Mouse (Mus musculus) C2C12 (cell line): ENCODE measurements around the gene Tnn. TPM values are rescaled to one million over a fixed set of nuclear protein-coding genes. Genes with fewer than 3 reads are reported as not detected.

Experiments
- H3K27me3 ChIP-seq: one replicate; pipeline ENCODE4 v1.6.1; 2011; ENCODE audit not compliant: control insufficient read depth, insufficient read depth, insufficient read length
- H3K36me3 ChIP-seq: one replicate; pipeline ENCODE4 v1.6.1; 2011; ENCODE audit not compliant: control insufficient read depth, insufficient read depth
- H3K4me3 ChIP-seq: one replicate; pipeline ENCODE4 v1.5.1; 2011; ENCODE audit warnings: mild to moderate bottlenecking, control low read depth; ENCODE audit not compliant: poor library complexity, insufficient read depth, severe bottlenecking
- H3K79me2 ChIP-seq: one replicate; pipeline ENCODE4 v1.6.1; 2011; ENCODE audit not compliant: control insufficient read depth, insufficient read depth
- H3K79me3 ChIP-seq: one replicate; pipeline ENCODE4 v1.6.1; 2011; ENCODE audit warnings: low read depth, control low read depth
- H3ac ChIP-seq: one replicate; pipeline ENCODE3; 2011; ENCODE audit warnings: low read depth; ENCODE audit not compliant: control insufficient read depth, insufficient read length
- CEBPB ChIP-seq: IDR thresholded peaks from one replicate; pipeline ENCODE4 v1.6.1; 2011; ENCODE audit warnings: low read depth, mild to moderate bottlenecking, control low read depth, moderate library complexity
- CTCF ChIP-seq: IDR thresholded peaks from one replicate; pipeline ENCODE4 v1.5.1; 2011; ENCODE audit not compliant: control insufficient read depth, insufficient read depth, insufficient read length
- FOSL1 ChIP-seq: IDR thresholded peaks from one replicate; pipeline ENCODE4 v1.8.0; 2011; ENCODE audit warnings: mild to moderate bottlenecking, low read length; ENCODE audit not compliant: poor library complexity, insufficient read depth, severe bottlenecking
- MAX ChIP-seq: IDR thresholded peaks from one replicate; pipeline ENCODE4 v1.6.1; 2011; ENCODE audit warnings: mild to moderate bottlenecking, control low read depth
- MYOD1 ChIP-seq: IDR thresholded peaks from one replicate; pipeline ENCODE4 v1.6.1; 2011; ENCODE audit warnings: low read depth; ENCODE audit not compliant: control insufficient read depth, insufficient read length
- MYOG ChIP-seq: IDR thresholded peaks from one replicate; pipeline ENCODE4 v1.6.1; 2011; ENCODE audit not compliant: control insufficient read depth, insufficient read length; ENCODE audit errors: extremely low read depth
- USF1 ChIP-seq: IDR thresholded peaks from one replicate; pipeline ENCODE4 v1.6.1; 2011; ENCODE audit warnings: low read depth, mild to moderate bottlenecking, control low read depth, moderate library complexity
- polyA plus RNA-seq: library from polyadenylated mRNA; unstranded; fragments of >200 nt; fragmentation: generic; extraction: Trizol; gene quantifications from one replicate; pipeline ENCODE4 v1.2.1, GENCODE M21; 2012; ENCODE audit warnings: missing spikeins

The Tnn gene
- polyA plus RNA-seq, 1 experiment, result not detected

- no peak for TF ChIP-seq MAX
- no peak for TF ChIP-seq FOSL1
- TF ChIP-seq CEBPB, result no peak
- no peak for TF ChIP-seq USF1
- no peak for TF ChIP-seq CTCF
- TF ChIP-seq MYOG, result no peak
- TF ChIP-seq MYOD1, result no peak
- H3K27me3 ChIP-seq, result no peaks in the 10 kb centered on the region
- no peak overlapping the region for H3ac ChIP-seq
- H3K4me3 ChIP-seq, result no peak overlapping the region
- no peaks in the 10 kb centered on the region for H3K36me3 ChIP-seq
- H3K79me2 ChIP-seq, result no peaks in the 10 kb centered on the region
- H3K79me3 ChIP-seq, result no peaks in the 10 kb centered on the region
These were observed 116.3 kb downstream of the Tnn start for GRCm38 (mm10) chr1:160036996-160037521.

DNA sequence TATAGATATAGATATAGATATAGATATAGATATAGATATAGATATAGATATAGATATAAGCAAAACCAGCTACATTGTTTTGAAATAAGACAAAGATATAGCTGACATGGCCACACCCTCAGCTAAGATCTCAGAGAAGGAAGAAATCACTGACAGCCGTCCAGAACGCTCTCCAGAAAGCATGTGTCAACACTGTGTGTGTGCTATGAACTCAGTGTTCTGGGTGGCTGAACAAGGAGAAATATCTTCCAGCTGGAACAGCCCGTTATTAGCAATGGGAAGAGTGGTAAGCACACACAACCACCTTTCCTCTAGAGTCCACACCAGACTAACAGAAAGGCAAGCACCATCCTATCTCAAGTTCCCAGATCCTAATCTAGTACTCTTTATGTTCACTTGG, 117.8 kb downstream of the Tnn start:
- Histone ChIP-seq H3K27me3 (no peaks in the 10 kb centered on the region), H3K36me3 (no peaks in the 10 kb centered on the region), H3K79me2 (no peaks in the 10 kb centered on the region), H3ac (no peak overlapping the region), H3K79me3 (no peaks in the 10 kb centered on the region), H3K4me3 (no peak overlapping the region)
- TF ChIP-seq MYOG (no peak), MYOD1 (no peak), FOSL1 (no peak), USF1 (no peak), CEBPB (no peak), CTCF (no peak), MAX (no peak)

Other genes starting within 250 kb of the Tnn start
- 0.37 TPM for gene 4930523C07Rik, start 109.2 kb downstream of the Tnn start, polyA plus RNA-seq
- gene Mrps14, start 41.6 kb upstream of the Tnn start, polyA plus RNA-seq, result 63.5 TPM
- 76.3 TPM for gene Cacybp, start 59.3 kb upstream of the Tnn start, polyA plus RNA-seq